Mouse (Mus musculus) heart, postnatal 36 days (tissue): ENCODE results near the gene Trio. TPM values are rescaled to one million over a fixed set of nuclear protein-coding genes. Genes with fewer than 3 reads are reported as not detected.

Experiments used
- DNase-seq, 2 experiments: peaks; one replicate each; pipeline ENCODE4 v3.0.0; 2021 to 2022
- intact Hi-C: fragments of 180-260 bp; cut with DNase I; formaldehyde crosslinking; loops from one replicate; pipeline ENCODE4 v1.15.1; 2025
- total RNA-seq, 2 experiments: library from RNA; stranded (reverse); gene quantifications; 2 replicates each; pipeline ENCODE4 v1.2.3; 2021

The Trio gene
- total RNA-seq, 2 experiments from 2014 or later: 34.6 to 39.9 TPM

GRCm38 (mm10) chr15:27931891-27932290 lies 93.8 kb downstream of the Trio start:
- no peak for DNase-seq
- intact Hi-C loops: no loop called here

- intact Hi-C loops: no loop called here
- no peak for DNase-seq
Observed at GRCm38 (mm10) chr15:27931459-27931858, 94.2 kb downstream of the Trio start.

DNA sequence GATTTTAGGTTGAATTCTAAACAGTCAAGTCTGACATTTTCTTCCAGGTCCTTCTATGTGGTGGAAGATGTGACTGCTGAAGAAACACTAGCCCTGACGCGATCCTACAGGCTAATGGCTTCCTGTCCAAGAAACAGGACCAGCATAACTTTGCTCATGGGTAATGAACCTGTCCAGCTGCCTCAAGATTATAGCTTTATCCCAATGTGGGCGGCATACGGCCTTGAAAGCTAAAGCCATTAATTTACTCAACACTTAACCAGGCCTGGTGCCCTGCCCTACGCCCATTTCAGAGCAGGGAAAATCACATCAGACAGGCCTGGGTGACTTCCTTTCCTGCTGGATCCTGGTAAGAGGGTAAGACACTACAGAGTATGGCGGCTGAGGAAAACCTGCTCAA lies 98.0 kb downstream of the Trio start:
- intact Hi-C loops: no loop called here

GRCm38 (mm10) chr15:27926941-27927340 lies 98.7 kb downstream of the Trio start:
- no peak for DNase-seq
- intact Hi-C loops: no loop called here

More for the DNA sequence above, 98.0 kb downstream of the Trio start:
- DNase-seq: no peak

- intact Hi-C loops: no loop called here
- no peak for DNase-seq
Observed at GRCm38 (mm10) chr15:27926450-27926849, 99.2 kb downstream of the Trio start.

GRCm38 (mm10) chr15:27925865-27926264 lies 99.8 kb downstream of the Trio start:
- intact Hi-C loops: no loop called here
- DNase-seq: no peak

DNA sequence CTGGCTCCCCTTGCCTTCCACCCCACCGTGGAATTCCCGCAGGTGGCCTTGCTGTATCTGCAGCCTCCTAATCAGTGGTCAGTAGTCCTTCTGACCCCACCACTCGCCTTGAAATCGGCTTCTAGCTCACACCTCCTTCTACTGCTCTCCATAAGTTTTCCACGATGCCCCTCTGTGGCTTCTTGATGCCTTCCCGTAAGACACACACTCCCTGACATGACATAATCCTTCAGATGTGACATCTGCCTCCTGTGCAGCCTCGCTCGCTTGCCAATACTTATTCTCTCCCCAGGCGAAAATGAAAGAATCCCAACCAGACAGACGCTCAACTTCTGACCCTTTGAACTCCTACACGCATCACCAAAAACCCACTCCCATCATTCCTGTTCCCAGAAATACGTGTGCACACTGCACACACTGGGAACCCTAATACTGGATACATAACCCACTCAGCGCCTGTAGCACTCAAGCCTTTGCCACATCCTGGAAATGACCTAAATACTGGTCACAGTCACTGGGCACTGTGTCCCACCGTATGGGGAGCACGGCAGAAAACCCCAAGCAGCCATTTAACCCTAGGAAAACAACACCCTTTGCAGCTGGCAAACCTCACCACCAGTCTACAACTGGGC lies 100.5 kb downstream of the Trio start:
- intact Hi-C loops: no loop called here
- DNase-seq: no peak

- intact Hi-C loops: no loop called here
- no peak for DNase-seq
Observed at GRCm38 (mm10) chr15:27923987-27924341, 101.7 kb downstream of the Trio start.

GRCm38 (mm10) chr15:27923280-27923986 lies 102.2 kb downstream of the Trio start:
- peak; percentile 76 to 77 for DNase-seq
- intact Hi-C loops: no loop called here

GRCm38 (mm10) chr15:27920751-27921150 lies 104.9 kb downstream of the Trio start:
- intact Hi-C loops: loop anchor here (1.0 kb wide), 1 partner anchor 106 kb away; no protein-coding TSS in a partner anchor
- DNase-seq: no peak

DNA sequence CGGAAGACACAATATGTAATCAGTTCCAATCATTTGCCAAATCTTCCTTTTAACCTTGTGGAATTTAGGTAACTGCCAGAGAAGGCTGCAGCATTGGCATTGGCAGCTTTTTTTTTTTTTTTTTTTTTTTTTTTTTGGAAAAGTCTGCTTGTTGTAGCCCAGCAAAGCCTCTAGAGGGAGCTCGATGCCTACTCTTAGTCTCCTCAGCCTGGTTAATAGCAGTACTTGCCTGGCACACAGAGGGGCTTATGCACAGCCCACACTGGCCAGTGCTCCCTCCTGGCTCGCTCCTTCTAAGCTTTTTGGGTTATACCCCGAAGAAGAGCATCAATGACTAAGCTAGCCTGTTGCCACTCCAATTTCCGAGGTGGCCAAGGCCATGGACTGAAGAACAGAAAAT lies 106.1 kb downstream of the Trio start:
- peak in 1 of 2 experiments; percentile 59 for DNase-seq
- intact Hi-C loops: loop anchor here (1.0 to 2.0 kb wide), 3 partner anchors 147 to 263 kb away; no protein-coding TSS in a partner anchor

DNA sequence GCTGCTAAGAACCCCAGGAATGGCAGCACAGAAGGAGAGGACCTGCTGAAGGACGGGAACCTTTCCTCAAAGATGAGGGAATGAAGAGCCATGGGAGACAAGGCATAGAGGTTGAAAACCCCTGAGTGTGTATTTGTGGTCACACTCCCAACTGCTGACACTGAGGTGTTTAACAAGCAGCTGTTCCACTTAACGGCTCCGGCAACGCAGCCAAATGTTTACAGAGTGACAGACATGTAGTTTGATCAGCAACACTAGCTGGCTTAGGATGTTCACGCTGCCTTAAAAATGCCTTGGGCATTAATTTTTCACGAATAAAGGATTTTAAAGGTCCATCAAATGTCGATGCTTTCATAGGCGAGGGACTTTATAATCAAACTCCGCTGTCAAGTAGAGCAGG lies 106.8 kb downstream of the Trio start:
- DNase-seq: no peak
- intact Hi-C loops: loop anchor here (1.0 to 2.0 kb wide), 3 partner anchors 148 to 264 kb away; no protein-coding TSS in a partner anchor

- no peak for DNase-seq
- intact Hi-C loops: no loop called here
Observed at GRCm38 (mm10) chr15:27916204-27916603, 109.4 kb downstream of the Trio start.

- no peak for DNase-seq
- intact Hi-C loops: no loop called here
Observed at GRCm38 (mm10) chr15:27913013-27913412, 112.6 kb downstream of the Trio start.

GRCm38 (mm10) chr15:27911196-27911595 lies 114.5 kb downstream of the Trio start:
- intact Hi-C loops: no loop called here
- DNase-seq: no peak

DNA sequence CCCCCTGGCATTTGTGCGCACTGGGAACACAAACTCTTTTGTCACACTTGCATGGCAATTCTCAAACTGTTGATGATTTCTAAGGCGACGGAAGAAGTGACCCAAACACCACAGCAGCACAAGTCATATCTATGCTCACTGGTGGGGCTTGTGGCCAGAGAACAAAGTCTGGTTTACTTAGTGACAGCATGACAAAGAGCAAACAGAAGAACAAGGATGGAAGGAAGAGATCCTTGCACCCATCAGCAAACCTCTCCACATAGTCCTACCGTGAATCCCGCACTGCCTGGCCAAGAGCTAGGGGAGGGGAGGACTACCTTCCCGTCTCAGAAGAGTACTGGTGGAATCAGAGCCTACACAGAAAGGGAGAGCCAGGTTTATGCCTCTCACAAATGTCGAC lies 115.5 kb downstream of the Trio start:
- no peak for DNase-seq
- intact Hi-C loops: no loop called here

DNA sequence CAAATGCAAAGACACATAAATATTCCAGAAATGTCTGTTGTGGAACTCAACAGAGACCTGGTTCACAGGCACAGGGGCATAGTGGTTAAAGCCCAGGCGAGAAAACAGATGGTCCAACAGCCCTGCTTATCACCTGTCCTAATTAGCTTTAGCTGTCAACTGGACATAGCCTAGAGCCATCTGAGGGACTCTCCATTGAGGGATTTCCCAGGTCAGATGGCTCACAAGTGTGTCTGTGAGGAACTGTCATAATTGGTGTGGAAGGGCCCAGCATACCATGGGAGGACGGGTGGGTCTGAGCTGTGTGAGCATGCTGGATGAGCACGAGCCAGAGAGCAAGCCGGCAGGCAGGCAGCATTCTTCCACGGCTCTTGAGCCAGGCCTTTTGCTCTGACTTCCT lies 118.0 kb downstream of the Trio start:
- intact Hi-C loops: no loop called here
- DNase-seq: no peak

- intact Hi-C loops: no loop called here
- no peak for DNase-seq
Observed at GRCm38 (mm10) chr15:27906409-27906808, 119.2 kb downstream of the Trio start.

- DNase-seq: peak; percentile 52 to 72
Observed at GRCm38 (mm10) chr15:27905341-27905740, 120.3 kb downstream of the Trio start.

DNA sequence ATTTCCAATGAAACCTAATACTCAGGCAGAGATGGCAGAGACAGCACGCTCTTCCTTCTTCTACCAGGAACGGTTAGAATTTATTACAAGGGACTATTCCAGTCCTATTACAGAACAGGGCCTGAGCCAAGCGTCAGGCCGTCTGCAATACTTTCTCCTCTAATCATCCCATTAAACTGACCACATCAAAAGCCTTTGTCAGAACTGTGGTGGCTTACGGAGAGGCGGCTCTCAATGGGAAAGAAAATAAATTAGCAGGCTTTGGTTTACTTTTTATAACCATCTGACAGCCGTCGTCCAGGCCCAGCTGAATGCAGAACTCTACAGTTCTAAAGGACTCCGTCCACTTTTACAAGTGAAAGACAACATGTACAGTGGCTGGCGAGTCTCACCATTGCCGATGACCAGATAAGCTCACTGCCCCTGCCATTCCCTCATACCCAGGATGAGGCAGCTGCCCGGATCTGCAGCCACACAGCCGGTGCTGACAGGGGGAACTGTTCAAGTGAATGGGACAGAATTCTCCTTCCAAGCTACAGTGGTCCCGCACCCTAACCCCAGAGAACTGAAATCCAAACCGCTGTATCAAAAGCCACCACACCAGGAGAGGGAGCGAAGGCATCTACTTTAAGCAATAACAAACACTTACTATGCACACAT lies 121.2 kb downstream of the Trio start:
- no peak for DNase-seq
- intact Hi-C loops: no loop called here

More at GRCm38 (mm10) chr15:27905341-27905740, 120.3 kb downstream of the Trio start:
- intact Hi-C loops: no loop called here

DNA sequence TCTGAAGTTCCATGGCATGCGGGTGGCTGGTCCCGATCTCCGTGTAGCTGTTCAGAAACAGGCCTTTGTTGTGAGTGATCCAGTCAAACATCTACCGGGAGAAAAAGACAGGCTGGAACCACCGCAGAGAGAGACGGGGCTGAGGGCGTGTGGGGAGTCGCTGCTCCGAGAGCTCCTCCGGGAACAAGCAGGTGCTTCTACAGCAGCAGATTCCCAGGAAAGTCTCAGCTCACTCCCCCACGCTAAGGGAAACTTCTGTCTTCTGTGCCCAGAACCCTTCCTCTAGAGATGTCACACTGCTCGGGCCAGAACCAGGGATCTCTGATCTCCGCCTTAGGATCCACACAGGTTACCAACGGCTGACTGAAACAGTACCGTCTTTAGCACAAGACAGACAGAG lies 124.4 kb downstream of the Trio start:
- intact Hi-C loops: no loop called here
- DNase-seq: no peak
